Mouse (Mus musculus) liver, adult 2 months (tissue): ENCODE data around the gene Gpr84.

Source experiments
- CTCF ChIP-seq: fragments of 200-500 bp; IDR thresholded peaks from 2 replicates; pipeline ENCODE4 v1.5.1; 2011; ENCODE audit warnings: low read depth, low read length, control low read depth
- POLR2A ChIP-seq: fragments of 200-500 bp; IDR thresholded peaks from 2 replicates; pipeline ENCODE4 v1.6.1; 2011; ENCODE audit warnings: low read length, control low read depth; ENCODE audit not compliant: insufficient read depth; ENCODE audit errors: extremely low read depth

DNA sequence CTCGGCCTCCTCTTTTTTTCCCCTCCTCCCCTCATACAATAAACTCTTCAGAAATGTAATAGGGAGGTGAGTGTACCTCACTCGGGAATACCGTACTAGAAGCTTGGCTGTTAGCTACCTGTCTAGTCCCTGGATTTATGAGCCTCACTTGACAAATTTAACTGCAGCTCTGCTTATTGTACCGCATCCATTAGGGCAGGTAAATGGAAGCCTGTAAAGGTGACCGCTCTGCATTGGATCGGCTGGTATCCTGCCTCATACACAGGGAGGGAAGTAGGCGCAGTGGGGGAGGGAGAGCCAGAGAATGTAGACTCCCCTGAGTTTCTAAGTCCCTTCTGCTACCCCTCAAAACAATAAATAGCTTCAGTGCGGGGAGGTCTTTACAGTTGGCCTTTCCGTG lies 19.6 kb downstream of the Gpr84 start:
- TF ChIP-seq POLR2A (no peak), CTCF (no peak)
